Mouse (Mus musculus) urinary bladder, postnatal 25 days (tissue): Measurements from ENCODE around the gene Krt8.

Source experiments
- DNase-seq: peaks from one replicate; pipeline ENCODE4 v3.0.0; 2022; ENCODE audit warnings: low spot score

Gene Krt8

GRCm38 (mm10) chr15:102004189-102004588, at the start of gene Krt8:
Gene Krt8, minus strand, starts transcription at chr15:102004482.
- DNase-seq: peak; percentile 54

- DNase-seq: peak; percentile 44
These were observed 47.8 kb upstream of the Krt8 start for GRCm38 (mm10) chr15:102051920-102052683.

DNA sequence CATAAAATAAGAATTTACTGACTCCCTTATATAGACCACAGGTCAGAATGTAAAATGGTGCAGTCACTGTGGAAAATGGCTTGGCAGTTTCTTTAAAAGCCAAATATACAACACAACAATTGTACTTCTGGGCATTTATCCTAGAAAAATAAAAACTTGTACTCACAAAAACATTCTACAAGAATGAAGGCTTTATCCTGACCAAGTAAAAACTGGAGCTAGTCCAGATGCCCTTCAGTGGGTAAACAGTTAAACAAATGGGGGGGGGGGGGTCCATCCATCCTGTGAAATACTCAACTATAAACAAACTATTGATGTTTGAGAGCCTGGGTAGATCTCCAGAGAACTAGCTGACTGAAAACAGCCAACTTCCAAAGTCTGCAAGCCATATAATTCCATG, 45.6 kb upstream of the Krt8 start:
- DNase-seq: no peak

DNA sequence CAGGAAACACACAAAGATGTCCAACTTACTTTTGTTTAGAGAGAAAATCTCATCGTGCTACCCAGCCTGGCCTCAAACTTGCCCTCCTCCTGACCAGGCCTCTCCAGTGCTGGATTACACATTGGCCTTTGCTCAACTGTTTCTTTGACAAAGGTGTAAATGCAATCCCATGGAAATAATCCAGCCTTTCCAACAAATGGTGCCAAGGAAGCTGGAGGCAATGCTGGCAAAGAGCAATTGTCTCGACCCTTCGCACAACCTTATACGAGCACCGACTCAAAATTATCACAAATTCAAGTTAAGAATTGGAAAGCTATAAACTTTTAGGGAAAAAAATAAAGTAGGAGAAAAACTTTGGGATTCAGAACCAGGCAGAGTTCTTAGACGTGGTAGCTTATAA, 43.7 kb upstream of the Krt8 start:
- DNase-seq: no peak

DNA sequence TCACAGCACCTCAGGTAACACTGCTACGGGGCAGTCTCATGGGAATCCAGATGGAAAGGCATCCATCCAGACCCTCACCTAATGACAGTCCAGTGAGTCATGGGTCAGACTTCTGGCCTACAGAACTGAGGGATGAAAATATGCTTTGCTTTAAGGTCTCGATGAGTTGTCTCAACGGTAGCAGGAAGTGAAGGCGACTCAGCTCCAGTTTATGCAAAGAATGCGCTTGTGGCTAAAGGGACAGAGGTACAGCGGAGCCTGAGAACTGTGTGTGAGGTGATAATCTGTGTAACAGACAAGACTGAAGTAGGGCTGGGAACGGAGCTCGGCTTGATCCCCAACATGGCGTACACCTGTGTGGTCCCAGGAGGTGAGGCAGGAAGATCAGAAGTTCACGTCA, 41.4 kb upstream of the Krt8 start:
- DNase-seq: no peak

DNA sequence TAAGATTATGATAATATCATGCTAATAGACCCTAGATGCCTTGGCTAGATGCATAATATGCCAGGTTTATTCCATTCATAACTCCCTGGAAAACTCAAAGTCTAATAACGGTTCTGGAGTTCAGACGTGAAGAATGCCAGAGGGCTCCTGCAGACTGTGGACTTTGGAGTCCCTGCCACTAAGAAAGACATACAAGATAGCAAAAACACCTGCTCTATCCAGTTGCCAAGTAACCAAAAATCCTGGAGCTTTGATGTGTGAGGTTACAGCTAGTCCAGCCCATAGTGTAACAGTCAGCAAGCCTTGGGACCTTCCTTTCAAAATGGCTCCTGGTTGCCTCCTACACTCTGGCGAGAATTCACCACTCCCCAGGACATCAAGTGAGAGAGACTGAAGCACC, 40.5 kb upstream of the Krt8 start:
- no peak for DNase-seq

- DNase-seq: no peak
These were observed 37.7 kb upstream of the Krt8 start for GRCm38 (mm10) chr15:102041951-102042350.

GRCm38 (mm10) chr15:102040277-102040676, 36.0 kb upstream of the Krt8 start:
- DNase-seq: no peak

- no peak for DNase-seq
These were observed 30.1 kb upstream of the Krt8 start for GRCm38 (mm10) chr15:102034121-102035053.

DNA sequence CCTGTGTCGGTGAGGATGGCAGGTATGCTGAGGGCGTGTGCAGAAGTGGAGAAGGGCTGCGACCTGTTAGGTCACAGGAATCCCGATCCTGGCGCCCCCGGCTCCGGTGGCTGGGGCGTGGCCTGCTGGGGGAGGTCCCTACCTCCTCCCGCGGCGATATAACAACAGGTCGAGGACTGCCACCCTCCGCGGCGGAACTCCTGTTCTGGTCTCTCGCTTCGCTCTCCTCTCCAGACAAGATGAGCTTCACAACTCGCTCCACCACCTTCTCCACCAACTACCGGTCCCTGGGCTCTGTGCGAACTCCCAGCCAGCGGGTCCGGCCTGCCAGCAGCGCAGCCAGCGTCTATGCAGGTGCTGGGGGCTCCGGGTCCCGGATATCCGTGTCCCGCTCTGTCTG, 23.8 kb upstream of the Krt8 start, which contains the start of gene Krt18:
Gene Krt18, plus strand, starts transcription at position 141 of the 400 bp plus-strand sequence.
- peak; percentile 62 for DNase-seq

GRCm38 (mm10) chr15:102026430-102026829, 22.1 kb upstream of the Krt8 start:
- no peak for DNase-seq

GRCm38 (mm10) chr15:102025136-102025872, 21.0 kb upstream of the Krt8 start:
- no peak for DNase-seq

DNA sequence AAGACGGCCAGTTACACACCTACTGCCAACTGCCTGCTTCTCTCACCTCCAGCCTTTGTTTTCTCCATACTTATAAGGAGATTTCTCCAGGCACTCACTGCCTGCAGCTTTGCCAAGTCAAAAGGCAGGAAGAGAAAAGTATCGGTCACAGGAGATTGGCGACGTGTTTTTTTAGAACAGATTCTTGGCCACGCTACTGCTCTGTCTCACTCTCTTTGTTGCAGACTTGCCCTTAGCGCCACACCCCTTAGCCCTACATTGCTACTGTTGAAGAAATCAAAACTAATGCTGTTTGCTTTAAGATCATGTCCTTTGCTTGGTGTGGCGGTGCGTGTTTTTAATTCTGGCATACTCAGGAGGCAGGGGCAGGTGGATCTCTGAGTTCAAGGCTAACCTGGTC, 19.6 kb upstream of the Krt8 start:
- no peak for DNase-seq

- DNase-seq: no peak
These were observed 18.2 kb upstream of the Krt8 start for GRCm38 (mm10) chr15:102022481-102022880.

- no peak for DNase-seq
These were observed 13.7 kb upstream of the Krt8 start for GRCm38 (mm10) chr15:102017918-102018463.

GRCm38 (mm10) chr15:102016787-102017186, 12.5 kb upstream of the Krt8 start:
- DNase-seq: no peak

- no peak for DNase-seq
These were observed 11.8 kb upstream of the Krt8 start for GRCm38 (mm10) chr15:102016096-102016495.

DNA sequence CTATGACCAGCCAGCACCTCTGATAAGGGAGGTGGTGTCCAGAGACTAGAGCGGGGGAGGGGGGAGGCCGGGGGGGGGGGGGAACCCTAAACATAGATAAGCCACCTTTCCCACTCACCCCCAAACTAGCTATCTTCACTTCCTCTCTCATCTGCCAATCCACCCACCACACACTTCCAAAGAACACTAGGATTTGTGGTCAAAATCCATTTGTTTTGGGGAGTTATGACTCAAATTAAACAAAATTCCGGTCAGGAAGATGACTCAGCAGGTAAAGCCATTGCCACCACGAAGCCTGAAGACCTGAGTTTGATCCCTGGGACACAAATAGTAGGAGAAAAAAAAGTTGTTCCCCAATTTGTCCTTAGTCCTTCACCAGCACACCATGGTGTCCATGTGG, 10.6 kb upstream of the Krt8 start:
- no peak for DNase-seq

DNA sequence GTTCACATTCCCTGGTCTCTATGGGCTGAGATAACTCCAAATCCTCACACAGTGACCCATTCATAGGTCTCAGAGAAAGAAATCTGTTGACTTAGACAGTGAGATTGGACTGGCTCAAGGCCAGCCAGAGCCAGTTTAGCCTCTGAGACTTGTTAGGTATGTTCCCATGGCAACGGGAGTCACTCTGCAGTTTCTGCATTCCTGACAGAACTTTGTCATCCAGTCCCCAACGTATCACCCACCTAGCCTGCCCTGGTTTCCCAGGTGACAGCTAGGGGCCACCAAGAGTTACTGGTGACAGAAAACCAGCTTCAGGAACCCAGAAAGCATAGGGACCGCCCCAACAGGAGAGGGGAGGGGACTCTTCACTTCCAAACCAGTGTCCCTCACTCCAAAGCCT, 9.4 kb upstream of the Krt8 start:
- no peak for DNase-seq

- DNase-seq: no peak
These were observed 8.0 kb upstream of the Krt8 start for GRCm38 (mm10) chr15:102012260-102012765.

- DNase-seq: no peak
These were observed 6.4 kb upstream of the Krt8 start for GRCm38 (mm10) chr15:102010569-102011245.
